Mouse (Mus musculus) kidney, adult 2 months (tissue): ENCODE measurements around the gene Cnr2. TPM values are rescaled to one million over a fixed set of nuclear protein-coding genes. Genes with fewer than 3 reads are reported as not detected.

Source experiments
- DNase-seq: peaks from one replicate; pipeline ENCODE4 v3.0.0; 2021
- H3K27ac ChIP-seq: fragments of 200-500 bp; 2 replicates; pipeline ENCODE4 v1.5.1; 2012; ENCODE audit warnings: low read depth, low read length, control low read depth, inconsistent platforms; ENCODE audit not compliant: insufficient read depth
- H3K27me3 ChIP-seq: fragments of 200-500 bp; replicated peaks from 2 replicates; pipeline ENCODE4 v1.6.1; 2012; ENCODE audit warnings: mild to moderate bottlenecking, moderate library complexity, low read length, inconsistent platforms; ENCODE audit not compliant: control insufficient read depth, insufficient read depth
- H3K36me3 ChIP-seq: fragments of 200-500 bp; 2 replicates; pipeline ENCODE4 v1.6.1; 2012; ENCODE audit warnings: mild to moderate bottlenecking, moderate library complexity, low read length, inconsistent platforms; ENCODE audit not compliant: control insufficient read depth, insufficient read depth
- H3K4me1 ChIP-seq: fragments of 200-500 bp; 2 replicates; pipeline ENCODE4 v1.6.1; 2011; ENCODE audit warnings: low read length; ENCODE audit not compliant: control insufficient read depth, insufficient read depth
- H3K4me3 ChIP-seq: fragments of 200-500 bp; 2 replicates; pipeline ENCODE4 v1.5.1; 2011; ENCODE audit warnings: mild to moderate bottlenecking, low read depth, low read length, control low read depth; ENCODE audit not compliant: insufficient read depth
- CTCF ChIP-seq: fragments of 200-500 bp; conservative IDR thresholded peaks from 2 replicates; pipeline ENCODE4 v1.5.1; 2011; ENCODE audit warnings: low read depth, mild to moderate bottlenecking, control low read depth, low read length, moderate library complexity, mixed read lengths; ENCODE audit not compliant: insufficient read depth, insufficient read length
- POLR2A ChIP-seq: fragments of 200-500 bp; IDR thresholded peaks from one replicate; pipeline ENCODE4 v1.6.1; 2011; ENCODE audit warnings: low read depth, low read length, control low read depth
- WGBS: fragments of 180-500 bp; shearing (Covaris S2); methylation state at CpG from one replicate; pipeline ENCODE4 v1.1.7; 2018; 5-methylcytosine and 5-hydroxymethylcytosine counted together
- polyA plus RNA-seq: library from polyadenylated mRNA; depleted of rRNA; stranded (reverse); fragments of >200 nt; gene quantifications from 2 replicates; pipeline ENCODE4 v1.2.3, GENCODE M21; 2012

Cnr2 gene
- polyA plus RNA-seq, 1 experiment: 4.1 TPM

- no peaks in the 10 kb centered on the region for H3K36me3 ChIP-seq
- 28% methylated on average over 5 of the region's 5 CpGs for WGBS
- H3K27me3 ChIP-seq: no peaks in the 10 kb centered on the region
- DNase-seq: peak; percentile 88
- H3K4me1 ChIP-seq: peaks cover 17% of the 10 kb centered on the region; the same call in 1 of the 2 replicates
- H3K27ac ChIP-seq: no peak overlapping the region
- peak; percentile 99 for TF ChIP-seq CTCF
- TF ChIP-seq POLR2A: no peak
- H3K4me3 ChIP-seq: no peak overlapping the region
These were observed 65.5 kb downstream of the Cnr2 start for GRCm38 (mm10) chr4:135960717-135961116.

GRCm38 (mm10) chr4:135961709-135962108 lies 66.5 kb downstream of the Cnr2 start:
- peaks cover 17% of the 10 kb centered on the region; the same call in 1 of the 2 replicates for H3K4me1 ChIP-seq
- DNase-seq: no peak
- no peak overlapping the region for H3K27ac ChIP-seq
- 88% methylated on average over 5 of the region's 5 CpGs for WGBS
- no peak overlapping the region for H3K4me3 ChIP-seq
- no peaks in the 10 kb centered on the region for H3K36me3 ChIP-seq
- no peak for TF ChIP-seq CTCF
- no peak for TF ChIP-seq POLR2A
- H3K27me3 ChIP-seq: no peaks in the 10 kb centered on the region

- Histone ChIP-seq H3K4me1 (peaks cover 17% of the 10 kb centered on the region; the same call in 1 of the 2 replicates), H3K27me3 (no peaks in the 10 kb centered on the region), H3K4me3 (no peak overlapping the region), H3K36me3 (no peaks in the 10 kb centered on the region), H3K27ac (no peak overlapping the region)
- TF ChIP-seq CTCF (no peak), POLR2A (no peak)
- no peak for DNase-seq
- 84% methylated on average over 7 of the region's 7 CpGs for WGBS
These were observed 67.0 kb downstream of the Cnr2 start for GRCm38 (mm10) chr4:135962198-135962597.

- Histone ChIP-seq H3K36me3 (no peaks in the 10 kb centered on the region), H3K27ac (peak overlapping the region; percentile 96), H3K4me3 (peak overlapping the region; percentile 76), H3K27me3 (no peaks in the 10 kb centered on the region), H3K4me1 (peaks cover 16% of the 10 kb centered on the region; the same call in 1 of the 2 replicates)
- TF ChIP-seq POLR2A (no peak), CTCF (no peak)
- no peak for DNase-seq
- WGBS: 5% methylated on average over 15 of the region's 15 CpGs
These were observed 67.8 kb downstream of the Cnr2 start for GRCm38 (mm10) chr4:135962946-135963345.

- H3K27ac ChIP-seq: peak within 1 kb of the TSS; percentile 96
- peak; percentile 97 for DNase-seq
- H3K4me3 ChIP-seq: peak within 1 kb of the TSS; percentile 76
- peaks cover 12% of the 10 kb centered on the region; the same call in 1 of the 2 replicates for H3K4me1 ChIP-seq
- TF ChIP-seq CTCF: no peak
- peak; percentile 95 for TF ChIP-seq POLR2A
- no peaks in the 10 kb centered on the region for H3K27me3 ChIP-seq
- H3K36me3 ChIP-seq: no peaks in the 10 kb centered on the region
- WGBS: under 1% methylated on average over 56 of the region's 56 CpGs
These were observed 68.4 kb downstream of the Cnr2 start, which contains the start of gene Gale for GRCm38 (mm10) chr4:135963457-135964193. Gene Gale (plus strand): TSS chr4:135963727.

- peak overlapping the region; percentile 70 for H3K4me3 ChIP-seq
- TF ChIP-seq POLR2A (peak; percentile 33), CTCF (peak; percentile 11; the same call in 1 of the 2 replicates)
- peak; percentile 84 for DNase-seq
- peaks cover 8% of the 10 kb centered on the region; the same call in 1 of the 2 replicates for H3K4me1 ChIP-seq
- H3K27me3 ChIP-seq: no peaks in the 10 kb centered on the region
- WGBS: under 1% methylated on average over 12 of the region's 12 CpGs
- H3K27ac ChIP-seq: peak overlapping the region; percentile 11; the same call in 1 of the 2 replicates
- H3K36me3 ChIP-seq: no peaks in the 10 kb centered on the region
These were observed 69.2 kb downstream of the Cnr2 start for GRCm38 (mm10) chr4:135964426-135964825.

- Histone ChIP-seq H3K4me1 (peaks cover 8% of the 10 kb centered on the region; the same call in 1 of the 2 replicates), H3K36me3 (no peaks in the 10 kb centered on the region), H3K27me3 (no peaks in the 10 kb centered on the region), H3K4me3 (no peak overlapping the region), H3K27ac (0 out of 2 replicates have a peak overlapping the region, but pooled peaks have one; percentile 11)
- TF ChIP-seq POLR2A (no peak), CTCF (no peak)
- no peak for DNase-seq
- WGBS: 76% methylated on average over 9 of the region's 9 CpGs
These were observed 69.9 kb downstream of the Cnr2 start for GRCm38 (mm10) chr4:135965113-135965512.
